Mouse (Mus musculus) T-cell, adult 66 days (primary cell): Measurements from ENCODE around the gene Ubald1. TPM values are rescaled to one million over a fixed set of nuclear protein-coding genes. Genes with fewer than 3 reads are reported as not detected.

ENCODE experiments used
- total RNA-seq, 2 experiments: library from RNA; stranded (reverse); gene quantifications; 3 replicates in 1 of 2; 4 replicates in 1 of 2; pipeline ENCODE4 v1.2.4; 2023

Gene Ubald1
- 100 to 1,000 TPM; 139 to 150 TPM for total RNA-seq

GRCm38 (mm10) chr16:4880136-4880825 is at the start of gene Ubald1:
Ubald1 (minus strand) TSS chr16:4880315.

GRCm38 (mm10) chr16:4885760-4886689 is 5.9 kb upstream of the Ubald1 start, which contains the start of gene Mgrn1:
Mgrn1 (plus strand) TSS chr16:4886249.

GRCm38 (mm10) chr16:4835191-4835590 is 44.9 kb downstream of the Ubald1 start, which contains the start of gene 4930562C15Rik:
4930562C15Rik (plus strand) TSS chr16:4835416.

Other genes starting within 250 kb of the Ubald1 start
- not detected for gene Vasn, start 240.4 kb downstream of the Ubald1 start, total RNA-seq
- 10 to 100 TPM; 24.4 to 29.3 TPM for gene Dnaja3, start 240.3 kb downstream of the Ubald1 start, total RNA-seq
- gene Coro7, start 200.5 kb downstream of the Ubald1 start, total RNA-seq = 100 to 1,000 TPM; 168 to 171 TPM
- gene Nmral1, start 161.0 kb downstream of the Ubald1 start, total RNA-seq = 1 to 10 TPM; 3.0 to 3.2 TPM
- gene Hmox2, start 154.0 kb downstream of the Ubald1 start, total RNA-seq = 10 to 100 TPM; 38.4 to 43.3 TPM
- 10 to 100 TPM; 43.9 to 46.7 TPM for gene Cdip1, start 90.0 kb downstream of the Ubald1 start, total RNA-seq
- gene 4930562C15Rik, start 44.9 kb downstream of the Ubald1 start, total RNA-seq = not detected
- gene Mgrn1, start 5.9 kb upstream of the Ubald1 start, total RNA-seq = 10 to 100 TPM; 62.5 to 70.5 TPM
- 10 to 100 TPM; 55.9 to 61.6 TPM for gene Nudt16l1, start 58.4 kb upstream of the Ubald1 start, total RNA-seq
- gene Anks3, start 83.9 kb upstream of the Ubald1 start, total RNA-seq = 10 to 100 TPM; 62.4 to 77.5 TPM
- not detected for gene Sept12, start 117.5 kb upstream of the Ubald1 start, total RNA-seq
- not detected for gene Smim22, start 127.0 kb upstream of the Ubald1 start, total RNA-seq
- 10 to 100 TPM; 11.3 to 17.4 TPM for gene Rogdi, start 133.2 kb upstream of the Ubald1 start, total RNA-seq
- gene Glyr1, start 169.5 kb upstream of the Ubald1 start, total RNA-seq = 100 to 1,000 TPM; 113 to 114 TPM
- gene Ubn1, start 169.7 kb upstream of the Ubald1 start, total RNA-seq = 100 to 1,000 TPM in 1 of 2 experiments, 10 to 100 TPM in 1; 98.8 to 105 TPM